Mouse (Mus musculus) MEL (cell line): ENCODE measurements around the gene Gprc5d. TPM values are rescaled to one million over a fixed set of nuclear protein-coding genes. Genes with fewer than 3 reads are reported as not detected.

Source experiments
- polyA plus RNA-seq, 2 experiments: library from polyadenylated mRNA; stranded (reverse) in 1 of 2; unstranded in 1 of 2; fragments of >175 nt in 1 of 2; fragments of >200 nt in 1 of 2; gene quantifications; 2 replicates each; pipeline versions ENCODE4 v1.2.1 to v1.2.4; 2012; ENCODE audit warnings: low replicate concordance in 2 of 2, low read depth in 1 of 2; ENCODE audit not compliant: insufficient read length in 2 of 2, insufficient read depth in 1 of 2, missing spikeins in 1 of 2
- total RNA-seq: library from RNA; depleted of rRNA; stranded (reverse); fragments of 300-350 nt; gene quantifications from 2 replicates; pipeline ENCODE4 v1.2.3, GENCODE M21; 2012; rRNA removed

The Gprc5d gene
- total and polyA plus RNA-seq, 3 experiments: not detected

Other genes with a start within 250 kb of the Gprc5d start
- 8.4 and 9.0 TPM in 2 replicates for gene Gpr19, start 219.7 kb downstream of the Gprc5d start, total RNA-seq
- gene Gpr19, start 219.7 kb downstream of the Gprc5d start, polyA plus RNA-seq: 10 to 100 TPM in 1 of 2 experiments, not detected in 1; 11.7 TPM
- 7.7 and 12.0 TPM in 2 replicates for gene Cdkn1b, start 197.9 kb downstream of the Gprc5d start, total RNA-seq
- gene Cdkn1b, start 197.9 kb downstream of the Gprc5d start, polyA plus RNA-seq: 10 to 100 TPM in 1 of 2 experiments, not detected in 1; 21.2 TPM
- 0.07 and 0.12 TPM in 2 replicates for gene Apold1, start 136.6 kb downstream of the Gprc5d start, total RNA-seq
- under 1 TPM in 1 of 2 experiments, not detected in 1; 0.08 TPM for gene Apold1, start 136.6 kb downstream of the Gprc5d start, polyA plus RNA-seq
- 84.1 and 102 TPM in 2 replicates for gene Ddx47, start 106.7 kb downstream of the Gprc5d start, total RNA-seq
- 100 to 1,000 TPM in 1 of 2 experiments, not detected in 1; 117 TPM for gene Ddx47, start 106.7 kb downstream of the Gprc5d start, polyA plus RNA-seq
- gene Gprc5a, start 52.6 kb downstream of the Gprc5d start, total RNA-seq: not detected in 2 replicates
- under 1 TPM in 1 of 2 experiments, not detected in 1; 0.06 TPM for gene Gprc5a, start 52.6 kb downstream of the Gprc5d start, polyA plus RNA-seq
- gene Fam234b, start 79.7 kb upstream of the Gprc5d start, total RNA-seq: 11.9 and 12.2 TPM in 2 replicates
- 10 to 100 TPM in 1 of 2 experiments, not detected in 1; 20.5 TPM for gene Fam234b, start 79.7 kb upstream of the Gprc5d start, polyA plus RNA-seq
- gene Hebp1, start 79.7 kb upstream of the Gprc5d start, total RNA-seq: 8.5 and 16.7 TPM in 2 replicates
- 10 to 100 TPM in 1 of 2 experiments, not detected in 1; 25.1 TPM for gene Hebp1, start 79.7 kb upstream of the Gprc5d start, polyA plus RNA-seq
- gene Gsg1, start 136.1 kb upstream of the Gprc5d start, total RNA-seq: not detected in 2 replicates
- gene Gsg1, start 136.1 kb upstream of the Gprc5d start, polyA plus RNA-seq: not detected
- not detected in 2 replicates for gene Pbp2, start 192.1 kb upstream of the Gprc5d start, total RNA-seq
- gene Pbp2, start 192.1 kb upstream of the Gprc5d start, polyA plus RNA-seq: not detected
- not detected in 2 replicates for gene Emp1, start 244.3 kb upstream of the Gprc5d start, total RNA-seq
- gene Emp1, start 244.3 kb upstream of the Gprc5d start, polyA plus RNA-seq: not detected